Mouse (Mus musculus): ENCODE measurements around the gene Tatdn3. TPM values are rescaled to one million over a fixed set of nuclear protein-coding genes. Genes with fewer than 3 reads are reported as not detected.

Gene Tatdn3
- polyA plus RNA-seq (2017; shearing (Covaris generic)): 10 to 100 TPM; 11.0 to 13.3 TPM

DNA sequence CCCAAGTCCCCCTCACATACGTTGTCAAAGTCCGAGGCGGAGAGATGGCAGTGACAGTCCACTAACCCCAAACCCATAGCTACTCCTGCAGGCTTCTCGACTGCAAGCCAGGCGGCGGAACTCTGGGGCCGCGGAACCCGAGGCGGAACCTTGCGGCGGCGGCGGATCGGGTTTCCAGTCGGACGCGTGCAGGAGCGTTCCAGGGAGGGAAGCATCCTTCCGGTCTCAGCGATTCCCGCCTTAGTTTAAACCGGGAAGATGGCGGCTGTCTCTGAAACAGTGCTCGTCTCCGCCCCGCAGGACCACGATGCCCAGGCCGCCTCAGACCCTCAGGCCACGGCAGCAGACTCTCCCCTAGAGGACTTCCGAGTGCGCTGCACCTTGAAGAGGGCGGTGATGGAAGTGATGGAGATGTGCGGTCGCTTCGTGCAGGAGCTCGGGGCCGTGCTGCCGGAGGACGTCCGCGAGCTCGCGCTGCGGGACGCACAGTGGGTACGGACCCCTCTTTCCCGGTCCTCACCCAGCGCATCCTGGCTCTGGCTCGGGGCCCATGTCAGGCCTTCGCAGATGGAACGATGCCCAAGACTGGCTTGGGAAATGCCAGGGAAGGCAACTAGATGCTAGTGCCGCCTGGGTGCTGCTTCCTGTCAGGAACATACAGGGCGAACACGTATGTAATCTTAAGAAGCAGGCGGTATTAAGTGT is at the start of gene Tatdn3, which contains the start of gene Nsl1:
Gene Tatdn3, minus strand, starts transcription at position 152 of the 705 bp plus-strand sequence.
Gene Nsl1, plus strand, starts transcription at position 232 of the 705 bp plus-strand sequence.

DNA sequence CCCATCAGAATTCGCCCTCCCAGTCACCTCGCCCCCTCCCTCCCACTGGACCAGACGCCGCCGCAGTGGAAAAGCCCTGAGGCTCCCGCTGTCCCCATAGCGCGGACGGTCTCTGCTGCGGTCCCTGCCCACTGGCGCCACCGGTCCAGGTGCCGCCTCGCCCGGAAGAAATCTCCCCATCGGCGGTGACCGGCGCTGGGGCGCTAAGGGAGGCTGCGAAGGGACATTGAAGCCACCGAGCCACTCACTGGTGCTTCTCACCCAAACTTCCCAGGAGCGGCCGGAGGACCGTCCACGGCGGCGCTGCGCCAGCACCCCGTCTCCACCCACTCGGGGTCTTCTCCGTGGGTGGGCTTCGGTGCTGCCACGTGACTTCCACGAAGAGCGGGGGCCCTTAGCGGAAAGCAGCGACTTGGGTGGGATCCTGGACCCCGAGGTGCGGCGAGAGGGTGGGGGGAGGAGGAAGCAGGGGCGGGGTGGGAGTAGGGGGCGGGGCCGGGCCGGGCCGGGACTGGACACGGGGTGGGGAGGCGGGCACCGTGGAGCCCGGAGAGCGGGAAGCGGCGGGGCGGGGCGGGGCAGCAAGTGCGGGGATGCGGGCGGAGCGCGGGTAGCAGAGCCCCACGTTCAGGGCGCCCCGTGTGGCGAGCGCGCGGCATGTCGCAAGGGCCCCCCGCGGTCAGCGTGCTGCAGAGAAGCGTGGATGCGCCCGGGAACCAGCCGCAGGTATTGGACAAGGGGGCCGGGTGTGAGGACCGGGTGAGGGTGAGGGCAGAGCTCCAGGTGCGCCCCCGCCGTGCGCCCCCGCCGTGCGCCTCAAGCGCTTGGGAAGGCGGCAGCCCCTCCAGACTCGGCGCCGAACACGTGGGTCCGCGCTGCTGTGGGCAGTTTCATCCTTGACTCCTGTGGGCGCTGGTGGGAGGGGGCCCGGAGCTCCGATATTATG is 35.3 kb upstream of the Tatdn3 start, which contains the start of gene Batf3:
Gene Batf3, plus strand, starts transcription at position 46 of the 946 bp plus-strand sequence.

DNA sequence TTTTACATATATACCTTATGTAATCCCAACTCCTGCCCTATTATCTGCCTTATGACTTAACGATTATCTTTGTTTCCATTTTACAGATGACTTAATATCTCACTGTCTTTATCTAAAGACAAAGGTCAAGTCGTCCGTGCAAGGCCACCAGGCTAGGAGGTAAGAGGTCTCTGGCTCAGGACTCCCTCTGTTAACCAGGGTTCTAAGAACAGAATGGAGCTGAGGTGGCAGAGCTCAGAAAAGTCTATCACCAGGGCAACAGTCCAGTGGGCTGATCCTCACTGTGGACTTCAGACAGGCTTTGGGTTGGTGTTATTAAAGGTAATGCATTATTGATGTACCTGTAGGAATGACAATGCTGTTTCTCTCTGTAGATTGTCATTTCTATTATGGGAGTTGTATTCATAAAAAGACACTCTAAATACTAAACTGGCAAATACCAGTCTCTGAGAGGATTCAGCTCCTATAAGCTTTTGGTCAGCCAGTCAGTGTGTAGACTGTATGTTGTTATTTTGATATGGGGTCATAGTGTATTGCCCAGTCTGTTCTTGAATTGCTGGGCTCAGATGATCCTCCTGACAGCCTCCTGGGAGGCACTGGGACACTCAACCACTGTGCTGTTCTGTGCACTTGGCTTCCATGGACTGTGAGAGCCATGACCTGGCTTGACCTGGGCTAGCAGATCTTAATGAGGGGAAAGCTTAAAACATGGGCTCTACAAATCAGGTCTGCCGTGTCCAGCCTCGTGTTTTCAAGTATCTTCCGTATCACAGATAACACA is 26.0 kb downstream of the Tatdn3 start, which contains the start of gene Spata45:
Gene Spata45, plus strand, starts transcription at position 86 of the 781 bp plus-strand sequence.

DNA sequence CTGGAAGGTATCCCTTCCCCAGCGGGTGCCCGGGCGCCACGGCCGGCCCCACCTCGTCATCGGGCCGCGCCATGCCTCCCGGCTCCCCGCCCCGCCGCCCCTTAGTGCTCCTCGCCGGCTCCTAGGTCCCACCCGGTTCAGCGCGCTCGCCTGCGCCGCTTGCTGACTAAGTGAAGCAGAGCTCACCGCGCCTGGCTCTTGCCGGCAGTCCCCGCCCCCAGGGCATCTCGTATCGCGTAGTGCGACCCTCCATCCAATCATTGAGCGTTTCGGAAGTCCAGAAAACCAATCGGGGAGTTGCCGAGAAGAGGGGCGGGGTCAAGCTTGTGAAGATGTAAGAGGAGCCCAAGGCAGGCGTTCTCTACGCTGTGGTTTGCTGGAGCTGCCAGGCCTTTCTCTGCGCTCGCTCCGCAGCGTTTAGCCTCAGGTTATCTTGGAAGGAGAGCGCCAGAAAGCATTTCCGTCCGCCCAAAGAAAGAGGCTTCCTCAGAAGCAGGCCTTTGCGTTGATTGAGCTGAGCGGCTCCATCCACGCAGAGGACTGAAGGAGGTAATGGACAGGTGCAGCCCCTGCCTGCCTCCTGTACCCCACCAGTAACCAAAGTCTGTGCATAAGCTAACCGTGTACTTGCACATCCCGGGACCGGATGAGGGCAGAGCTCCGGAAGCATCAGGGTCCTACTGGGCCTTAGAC is 36.6 kb downstream of the Tatdn3 start, which contains the start of gene Flvcr1:
Gene Flvcr1, minus strand, starts transcription at position 138 of the 693 bp plus-strand sequence.

Other genes with a start within 250 kb of the Tatdn3 start
- 10 to 100 TPM in 1 of 2 experiments, 1 to 10 TPM in 1; 8.1 to 10.2 TPM for gene Rps6kc1, start 151.2 kb downstream of the Tatdn3 start, polyA plus RNA-seq (2017; shearing (Covaris generic))
- gene Angel2, start 137.8 kb downstream of the Tatdn3 start, polyA plus RNA-seq (2017; shearing (Covaris generic)): 10 to 100 TPM; 69.7 to 87.2 TPM
- 1 to 10 TPM in 1 of 2 experiments, under 1 TPM in 1; 0.36 to 2.2 TPM for gene Vash2, start 83.6 kb downstream of the Tatdn3 start, polyA plus RNA-seq (2017; shearing (Covaris generic))
- 10 to 100 TPM; 21.3 to 31.9 TPM for gene Flvcr1, start 36.8 kb downstream of the Tatdn3 start, polyA plus RNA-seq (2017; shearing (Covaris generic))
- gene Spata45, start 26.3 kb downstream of the Tatdn3 start, polyA plus RNA-seq (2017; shearing (Covaris generic)): not detected
- 1 to 10 TPM in 1 of 2 experiments, under 1 TPM in 1; 0.99 to 1.1 TPM for gene Nsl1, start 80 bp upstream of the Tatdn3 start, polyA plus RNA-seq (2017; shearing (Covaris generic))
- gene Batf3, start 34.9 kb upstream of the Tatdn3 start, polyA plus RNA-seq (2017; shearing (Covaris generic)): under 1 TPM in 1 of 2 experiments, not detected in 1; 0.14 TPM
- not detected for gene Fam71a, start 101.9 kb upstream of the Tatdn3 start, polyA plus RNA-seq (2017; shearing (Covaris generic))
- gene Atf3, start 155.1 kb upstream of the Tatdn3 start, polyA plus RNA-seq (2017; shearing (Covaris generic)): under 1 TPM in 1 of 2 experiments, not detected in 1; 0.94 TPM